Mouse (Mus musculus) hindbrain, embryonic 14.5 days (tissue): ENCODE results near the gene Zfp606. TPM values are rescaled to one million over a fixed set of nuclear protein-coding genes. Genes with fewer than 3 reads are reported as not detected.

Source experiments
- polyA plus RNA-seq: library from polyadenylated mRNA; unstranded; fragments of >200 nt; fragmentation: Nextera tagmentation; extraction: Ambion mirVana; gene quantifications from 2 replicates; pipeline ENCODE4 v1.2.1, GENCODE M21; 2014

Zfp606 gene
- polyA plus RNA-seq, 1 experiment from 2014 or later = 47.1 TPM

Other genes starting within 250 kb of the Zfp606 start
- not detected in 2 replicates for gene Vmn1r81, start 210.0 kb upstream of the Zfp606 start, polyA plus RNA-seq
- gene Vmn1r82, start 177.9 kb upstream of the Zfp606 start, polyA plus RNA-seq = not detected in 2 replicates
- gene Vmn1r83, start 148.8 kb upstream of the Zfp606 start, polyA plus RNA-seq = not detected in 2 replicates
- not detected in 2 replicates for gene Vmn1r84, start 109.0 kb upstream of the Zfp606 start, polyA plus RNA-seq
- 11.6 and 11.7 TPM in 2 replicates for gene Zfp551, start 55.5 kb upstream of the Zfp606 start, polyA plus RNA-seq
- not detected in 2 replicates for gene 2900092C05Rik, start 34.2 kb downstream of the Zfp606 start, polyA plus RNA-seq
- 0.01 TPM in 2 replicates for gene Vmn2r53, start 130.5 kb downstream of the Zfp606 start, polyA plus RNA-seq
- gene Vmn2r54, start 162.0 kb downstream of the Zfp606 start, polyA plus RNA-seq = not detected in 2 replicates
- not detected in 2 replicates for gene Vmn2r55, start 206.7 kb downstream of the Zfp606 start, polyA plus RNA-seq